Mouse (Mus musculus) skeletal muscle tissue, postnatal 0 days (tissue): ENCODE results near the gene Olfr555. TPM values are rescaled to one million over a fixed set of nuclear protein-coding genes. Genes with fewer than 3 reads are reported as not detected.

Source experiments
- polyA plus RNA-seq: library from polyadenylated mRNA; unstranded; fragments of >200 nt; fragmentation: Nextera tagmentation; extraction: Ambion mirVana; gene quantifications from 2 replicates; pipeline ENCODE4 v1.2.1, GENCODE M21; 2015

Olfr555 gene
- not detected in 2 replicates for polyA plus RNA-seq

GRCm38 (mm10) chr7:102658523-102658922, at the start of gene Olfr555:
Gene Olfr555 (plus strand): TSS chr7:102658823.

GRCm38 (mm10) chr7:102618118-102618517, 40.5 kb upstream of the Olfr555 start, which contains the start of gene Olfr553:
Gene Olfr553 (minus strand): TSS chr7:102618218.

GRCm38 (mm10) chr7:102638132-102638531, 20.5 kb upstream of the Olfr555 start, which contains the start of gene Olfr554:
Gene Olfr554 (plus strand): TSS chr7:102638432.

GRCm38 (mm10) chr7:102664599-102664998, 6.0 kb downstream of the Olfr555 start, which contains the start of gene Olfr556:
Gene Olfr556 (plus strand): TSS chr7:102664899.

GRCm38 (mm10) chr7:102686944-102687501, 28.4 kb downstream of the Olfr555 start, which contains the start of gene Trim68:
Gene Trim68 (minus strand): TSS chr7:102687327.

GRCm38 (mm10) chr7:102695358-102696125, 36.9 kb downstream of the Olfr555 start, which contains the start of gene Olfr557:
Gene Olfr557 (plus strand): TSS chr7:102695910.

GRCm38 (mm10) chr7:102701915-102702314, 43.3 kb downstream of the Olfr555 start, which contains the start of gene Olfr558:
Gene Olfr558 (plus strand): TSS chr7:102702215.

Other genes with a start within 250 kb of the Olfr555 start
- gene Rrm1, start 217.1 kb upstream of the Olfr555 start, polyA plus RNA-seq: 24.6 and 28.1 TPM in 2 replicates
- 0.09 and 0.17 TPM in 2 replicates for gene Olfr543, start 177.1 kb upstream of the Olfr555 start, polyA plus RNA-seq
- 0.05 TPM in 1 of 2 replicates, not detected in the other for gene Olfr544, start 170.5 kb upstream of the Olfr555 start, polyA plus RNA-seq
- gene Olfr545, start 159.2 kb upstream of the Olfr555 start, polyA plus RNA-seq: not detected in 2 replicates
- gene Olfr547, start 124.1 kb upstream of the Olfr555 start, polyA plus RNA-seq: not detected in 2 replicates
- gene Olfr548-ps1, start 117.9 kb upstream of the Olfr555 start, polyA plus RNA-seq: not detected in 2 replicates
- not detected in 2 replicates for gene Olfr549, start 109.0 kb upstream of the Olfr555 start, polyA plus RNA-seq
- gene Trim21, start 93.3 kb upstream of the Olfr555 start, polyA plus RNA-seq: 0.17 and 0.50 TPM in 2 replicates
- not detected in 2 replicates for gene Olfr550, start 87.4 kb upstream of the Olfr555 start, polyA plus RNA-seq
- gene Olfr551, start 66.9 kb upstream of the Olfr555 start, polyA plus RNA-seq: not detected in 2 replicates
- not detected in 2 replicates for gene Olfr552, start 61.1 kb upstream of the Olfr555 start, polyA plus RNA-seq
- not detected in 2 replicates for gene Olfr553, start 40.6 kb upstream of the Olfr555 start, polyA plus RNA-seq
- gene Olfr554, start 20.4 kb upstream of the Olfr555 start, polyA plus RNA-seq: not detected in 2 replicates
- not detected in 2 replicates for gene Olfr556, start 6.1 kb downstream of the Olfr555 start, polyA plus RNA-seq
- 5.8 and 6.5 TPM in 2 replicates for gene Trim68, start 28.5 kb downstream of the Olfr555 start, polyA plus RNA-seq
- not detected in 2 replicates for gene Olfr557, start 37.1 kb downstream of the Olfr555 start, polyA plus RNA-seq
- gene Olfr558, start 43.4 kb downstream of the Olfr555 start, polyA plus RNA-seq: 3.7 and 3.8 TPM in 2 replicates
- gene Olfr33, start 60.2 kb downstream of the Olfr555 start, polyA plus RNA-seq: not detected in 2 replicates
- gene Olfr559, start 68.7 kb downstream of the Olfr555 start, polyA plus RNA-seq: not detected in 2 replicates
- not detected in 2 replicates for gene Olfr560, start 100.5 kb downstream of the Olfr555 start, polyA plus RNA-seq
- gene Olfr78, start 100.6 kb downstream of the Olfr555 start, polyA plus RNA-seq: 0.90 and 0.95 TPM in 2 replicates
- 0.09 and 0.23 TPM in 2 replicates for gene Olfr561, start 112.4 kb downstream of the Olfr555 start, polyA plus RNA-seq
- not detected in 2 replicates for gene Olfr564, start 144.7 kb downstream of the Olfr555 start, polyA plus RNA-seq
- 0.15 TPM in 1 of 2 replicates, not detected in the other for gene Olfr566, start 199.9 kb downstream of the Olfr555 start, polyA plus RNA-seq
- gene Olfr568, start 218.3 kb downstream of the Olfr555 start, polyA plus RNA-seq: not detected in 2 replicates
- gene Olfr569, start 232.1 kb downstream of the Olfr555 start, polyA plus RNA-seq: not detected in 2 replicates
- gene Olfr570, start 235.8 kb downstream of the Olfr555 start, polyA plus RNA-seq: not detected in 2 replicates